In the genomic region with DNA sequence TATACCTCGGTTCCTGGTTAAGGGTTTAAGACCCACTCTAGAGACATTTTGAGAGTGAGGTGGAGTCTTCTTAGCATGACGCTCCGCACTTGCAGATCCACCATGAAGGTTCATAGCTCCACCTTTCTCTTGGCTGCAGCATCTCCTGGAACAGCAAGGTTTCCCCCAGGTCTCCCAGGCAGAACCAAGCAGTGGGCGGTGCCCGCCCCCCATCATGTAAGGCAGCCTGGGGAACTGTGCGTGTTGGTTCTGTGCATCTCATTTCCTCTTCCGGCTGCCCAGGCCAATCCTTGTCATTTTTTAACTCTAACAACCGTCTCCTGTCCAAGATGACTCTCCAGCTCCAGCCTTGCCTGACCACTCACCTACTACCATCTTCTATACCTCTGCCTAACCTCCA, we compare ENCODE assay signal across 35 mouse cellular contexts. TPM values are rescaled to one million over a fixed set of nuclear protein-coding genes. Genes with fewer than 3 reads are reported as not detected.
DNase-seq lines count a peak whose midpoint lies in the region; ATAC-seq and TF ChIP-seq lines count a peak whose summit lies in the region.
"Had no signal": no experiment of that assay in that cellular context is flagged by ENCODE, and none has a peak within 500 bp of the region (broad histone marks: within the 10 kb centered on the region; RNA-seq: fewer than 3 reads in every experiment).

No protein-coding gene starts in this region.

- peak overlapping the region; percentile 99 for H3K27ac ChIP-seq in CH12.LX (ENCODE audit: insufficient read depth, low read depth)
- H3K27ac ChIP-seq in liver, postnatal 0 days (ENCODE audit: low read depth): no peak overlapping the region
- H3K27ac ChIP-seq: embryonic facial prominence, embryonic 10.5 days; embryonic facial prominence, embryonic 13.5 days; forebrain, embryonic 12.5 days; forebrain, embryonic 15.5 days; heart, embryonic 15.5 days; hindbrain, embryonic 10.5 days; hindbrain, embryonic 13.5 days had no signal

- ATAC-seq in liver, postnatal 0 days: no peak
- ATAC-seq: forebrain, embryonic 15.5 days; hindbrain, embryonic 16.5 days; Patski had no signal

- dilution Hi-C loops in CH12.LX (cut with MboI; ENCODE audit: extremely low pct_ligation_motif_present, extremely low pct_unique_long_range_greater_than_20kb, low sequenced_read_pairs): no loop called here

- DNase-seq in spleen, postnatal 36 days (ENCODE audit: low spot score in 2 of 2): peak; percentile 56 to 66
- DNase-seq in spleen, postnatal 4 days (ENCODE audit: low spot score in 2 of 2): no peak
- DNase-seq in A20 (ENCODE audit: low read depth, low spot score): peak; percentile 84
- no peak for DNase-seq in CH12.LX (ENCODE audit: extremely low read depth)
- DNase-seq in splenic B cell, adult 2 months (ENCODE audit: low read depth, low spot score): peak; percentile 64
- DNase-seq in urinary bladder, postnatal 14 days (ENCODE audit: low spot score): no peak
- DNase-seq in liver, postnatal 0 days: no peak
- DNase-seq: adrenal gland, adult 2 months; adrenal gland, postnatal 14 days; cerebellum, adult 11-12 months; cerebellum, adult 8-10 months; cerebellum, postnatal 10 days; cerebellum, postnatal 36 days; embryo, embryonic 11 days; gastrocnemius, postnatal 25 days; heart, adult 18-20 months; heart, postnatal 10 days; heart, postnatal 36 days had no signal

- TF ChIP-seq EP300 in CH12.LX (IDR thresholded peaks at IDR 0.05; ENCODE audit: low read length): no peak
- TF ChIP-seq EP300 in liver, postnatal 0 days (IDR thresholded peaks at IDR 0.05; ENCODE audit: low read depth): no peak

- TF ChIP-seq CTCF in CH12.LX (conservative IDR thresholded peaks at IDR 0.05 in 1 of 2, IDR thresholded peaks at IDR 0.05 in 1 of 2; ENCODE audit: low read depth in 2 of 2, low read length in 2 of 2): no peak
- no peak for TF ChIP-seq CTCF in liver, postnatal 0 days (IDR thresholded peaks at IDR 0.05; ENCODE audit: low read depth)

- no peak for TF ChIP-seq POLR2A in CH12.LX (IDR thresholded peaks at IDR 0.05; ENCODE audit: low read depth, low read length)

- WGBS in liver, postnatal 0 days (ENCODE audit: insufficient replicate concordance): 56% methylated on average over 8 of the region's 8 CpGs

- no peaks in the 10 kb centered on the region for H3K9me3 ChIP-seq in CH12.LX (replicated peaks; ENCODE audit: low read length)
- H3K9me3 ChIP-seq in liver, postnatal 0 days (ENCODE audit: low read length): no peaks in the 10 kb centered on the region
- H3K9me3 ChIP-seq: embryonic facial prominence, embryonic 10.5 days; embryonic facial prominence, embryonic 13.5 days; forebrain, embryonic 12.5 days; forebrain, embryonic 15.5 days; G1E; heart, embryonic 12.5 days; heart, embryonic 15.5 days; hindbrain, embryonic 10.5 days; hindbrain, embryonic 13.5 days had no signal

- H3K4me1 ChIP-seq in CH12.LX (ENCODE audit: control insufficient read depth in 1 of 2, insufficient read depth in 2 of 2): peaks cover 31 to 79% of the 10 kb centered on the region in 2 experiments
- H3K4me1 ChIP-seq in liver, postnatal 0 days (ENCODE audit: insufficient read depth): peaks cover 27% of the 10 kb centered on the region

- peak overlapping the region; percentile 72; the same call in 1 of the 2 replicates for H3K9ac ChIP-seq in CH12.LX (ENCODE audit: insufficient read depth, low read depth)
- H3K9ac ChIP-seq in liver, postnatal 0 days (replicated peaks): no peak overlapping the region
- H3K9ac ChIP-seq: embryonic facial prominence, embryonic 13.5 days; forebrain, embryonic 12.5 days; forebrain, embryonic 15.5 days; heart, embryonic 12.5 days; heart, embryonic 15.5 days; hindbrain, embryonic 13.5 days had no signal

- peaks cover 0 to 11% of the 10 kb centered on the region in 2 experiments for H3K36me3 ChIP-seq in CH12.LX (replicated peaks in 1 of 2; ENCODE audit: control insufficient read depth in 1 of 2, insufficient read depth in 1 of 2, low read length in 1 of 2)
- H3K36me3 ChIP-seq in splenic B cell, adult 2 months (ENCODE audit: control insufficient read depth, insufficient read depth, low read length, poor library complexity, severe bottlenecking): no peaks in the 10 kb centered on the region
- H3K36me3 ChIP-seq in liver, postnatal 0 days (replicated peaks; ENCODE audit: insufficient read depth, low read length): no peaks in the 10 kb centered on the region
- H3K36me3 ChIP-seq: embryonic facial prominence, embryonic 10.5 days; embryonic facial prominence, embryonic 13.5 days; forebrain, embryonic 12.5 days; forebrain, embryonic 15.5 days; G1E; heart, embryonic 12.5 days; heart, embryonic 15.5 days; hindbrain, embryonic 10.5 days; hindbrain, embryonic 13.5 days had no signal

- no peaks in the 10 kb centered on the region for H3K79me2 ChIP-seq in CH12.LX (replicated peaks; ENCODE audit: control insufficient read depth, extremely low read depth, insufficient read depth, poor library complexity, severe bottlenecking)

- TF ChIP-seq RAD21 in CH12.LX (IDR thresholded peaks at IDR 0.05; ENCODE audit: low read depth, low read length): no peak

- no peaks in the 10 kb centered on the region for H3K27me3 ChIP-seq in CH12.LX (replicated peaks)
- H3K27me3 ChIP-seq in splenic B cell, adult 2 months (ENCODE audit: control insufficient read depth, insufficient read depth, low read length, poor library complexity, severe bottlenecking): no peaks in the 10 kb centered on the region
- H3K27me3 ChIP-seq in liver, postnatal 0 days (ENCODE audit: insufficient read depth, low read length): 0 out of 2 replicates have a peak, but pooled peaks cover 3% of the 10 kb centered on the region
- H3K27me3 ChIP-seq: embryonic facial prominence, embryonic 13.5 days; forebrain, embryonic 15.5 days; heart, embryonic 12.5 days; heart, embryonic 15.5 days; Patski had no signal

- in situ Hi-C loops in CH12.LX (cut with MboI; ENCODE audit: low pct_ligation_motif_present, low pct_unique_long_range_greater_than_20kb, low sequenced_read_pairs): loop anchor here (10.0 kb wide), 1 partner anchor 109 kb away; no protein-coding TSS in a partner anchor

- no peak overlapping the region for H3K4me3 ChIP-seq in CH12.LX (replicated peaks in 1 of 3; ENCODE audit: low read depth in 2 of 3, low read length in 2 of 3, poor library complexity in 1 of 3)
- H3K4me3 ChIP-seq in liver, postnatal 0 days (ENCODE audit: low read depth, low read length): no peak overlapping the region
- H3K4me3 ChIP-seq: embryonic facial prominence, embryonic 10.5 days; embryonic facial prominence, embryonic 13.5 days; erythroblast, embryonic 14.5 days; forebrain, embryonic 12.5 days; forebrain, embryonic 15.5 days; heart, embryonic 12.5 days; heart, embryonic 15.5 days; hindbrain, embryonic 10.5 days; hindbrain, embryonic 13.5 days had no signal

- peak overlapping the region; percentile 40; the same call in 1 of the 2 replicates for H3K4me2 ChIP-seq in CH12.LX (ENCODE audit: insufficient read depth, low read depth, poor library complexity, severe bottlenecking)
- H3K4me2 ChIP-seq in liver, postnatal 0 days (ENCODE audit: low read depth, low read length): no peak overlapping the region
- H3K4me2 ChIP-seq: embryonic facial prominence, embryonic 13.5 days; forebrain, embryonic 12.5 days; forebrain, embryonic 15.5 days; heart, embryonic 12.5 days; heart, embryonic 15.5 days; hindbrain, embryonic 13.5 days had no signal

TF ChIP-seq in CH12.LX, 34 proteins besides CTCF, POLR2A, EP300 and RAD21:
- peak; percentile 53; the same call in 1 of the 2 replicates for TF ChIP-seq ELF1 (IDR thresholded peaks at IDR 0.05; ENCODE audit: low read depth, low read length)
- no peak for TF ChIP-seq ZNF384 (IDR thresholded peaks at IDR 0.05; ENCODE audit: low read depth, low read length)
- TF ChIP-seq CHD2 (IDR thresholded peaks at IDR 0.05; ENCODE audit: low read length): no peak

RNA-seq across cellular contexts. Expression of gene Smndc1, which starts 35.4 kb away (rescaled TPM):
- total RNA-seq in CH12.LX (2012; rRNA removed) (20.5 and 20.9 TPM in 2 replicates), CH12.LX (2014; rRNA removed) (41.1 and 41.3 TPM in 2 replicates)
- polyA plus RNA-seq in CH12.LX (2012; ENCODE audit: insufficient read length, low read depth): 96.6 and 104 TPM in 2 replicates
- polyA plus RNA-seq in liver, postnatal 0 days (2015; fragmentation: Nextera tagmentation; extraction: Ambion mirVana): 18.9 and 21.7 TPM in 2 replicates

RNA-seq across cellular contexts. Expression of gene Gm10197, which starts 54.3 kb away (rescaled TPM):
- 3.9 TPM in 1 of 2 replicates, not detected in the other for total RNA-seq in CH12.LX (2012; rRNA removed)
- total RNA-seq in CH12.LX (2014; rRNA removed): not detected in 2 replicates
- polyA plus RNA-seq in CH12.LX (2012; ENCODE audit: insufficient read length, low read depth): 11.5 TPM in 1 of 2 replicates, not detected in the other
- polyA plus RNA-seq in liver, postnatal 0 days (2015; fragmentation: Nextera tagmentation; extraction: Ambion mirVana): not detected in 2 replicates
- total RNA-seq: adrenal gland, adult 2 months; adrenal gland, postnatal 14 days; adrenal gland, postnatal 4 days; gastrocnemius, adult 8-10 months; gastrocnemius, postnatal 25 days; heart, adult 18-20 months; heart, postnatal 10 days; heart, postnatal 36 days had no signal
- polyA plus RNA-seq: adrenal gland, adult 2 months; brain, embryonic 14.5 days; cortical plate, adult 2 months; embryonic facial prominence, embryonic 13.5 days; erythroblast, embryonic 14.5 days; forebrain, embryonic 15.5 days; G1E; gonadal fat pad, adult 2 months; heart, embryonic 12.5 days; heart, embryonic 15.5 days; hindbrain, embryonic 10.5 days; hindbrain, embryonic 13.5 days; hindbrain, embryonic 16.5 days had no signal

Comparison
In these comparisons a context has a peak if more than half of its experiments do, and no peak if none do; other contexts are left out.
1. DNase-seq: peak in spleen, postnatal 36 days (2 of 2), A20 (single experiment) and splenic B cell, adult 2 months (single experiment); none in spleen, postnatal 4 days (0 of 2), CH12.LX (single experiment), urinary bladder, postnatal 14 days (single experiment) and liver, postnatal 0 days (single experiment).